Mouse (Mus musculus) gastrocnemius, postnatal 10 days (tissue): Measurements from ENCODE around the gene Pde10a. TPM values are rescaled to one million over a fixed set of nuclear protein-coding genes. Genes with fewer than 3 reads are reported as not detected.
"Not testable (repeated sequence)": the region's sequence is repeated elsewhere in the genome, so short reads cannot be mapped to it uniquely, and the experiment has no call there.

Source experiments
- DNase-seq: peaks from one replicate; pipeline ENCODE4 v3.0.0; 2021; ENCODE audit warnings: mixed read lengths
- total RNA-seq, 2 experiments: library from RNA; stranded (reverse); gene quantifications; 2 replicates each; pipeline ENCODE4 v1.2.3; 2021

The Pde10a gene
- total RNA-seq, 2 experiments from 2014 or later: 5.7 to 7.4 TPM

- no peak for DNase-seq
Measured at GRCm38 (mm10) chr17:8647372-8647871, 122.2 kb downstream of the Pde10a start.

- no peak for DNase-seq
Measured at GRCm38 (mm10) chr17:8648310-8648709, 123.1 kb downstream of the Pde10a start.

- DNase-seq: peak; percentile 25
Measured at GRCm38 (mm10) chr17:8652681-8653262, 127.6 kb downstream of the Pde10a start.

DNA sequence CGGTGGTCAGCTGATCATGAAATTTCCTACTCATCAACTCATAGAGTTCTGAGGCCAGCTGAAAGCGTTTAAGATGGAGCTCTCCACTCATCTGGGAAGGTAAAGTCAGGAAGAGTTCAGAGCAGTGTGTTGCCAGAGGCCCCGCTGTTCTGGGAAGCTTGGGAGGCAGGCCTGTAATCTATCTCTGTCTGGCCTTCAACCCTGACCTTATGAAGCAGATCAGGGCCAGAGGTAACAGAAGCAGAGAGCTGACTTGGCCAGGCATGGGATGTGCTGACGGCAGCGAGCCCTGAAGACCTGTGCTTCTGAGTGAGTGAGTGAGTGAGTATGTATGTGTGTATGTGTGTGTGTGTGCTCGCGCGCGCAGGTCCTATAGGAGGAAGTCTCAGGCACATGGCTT is 132.5 kb downstream of the Pde10a start:
- DNase-seq: no peak

GRCm38 (mm10) chr17:8658751-8659454 is 133.7 kb downstream of the Pde10a start:
- no peak for DNase-seq

GRCm38 (mm10) chr17:8666912-8667311 is 141.7 kb downstream of the Pde10a start:
- no peak for DNase-seq

- DNase-seq: no peak
Measured at GRCm38 (mm10) chr17:8674651-8675050, 149.5 kb downstream of the Pde10a start.

- DNase-seq: no peak
Measured at GRCm38 (mm10) chr17:8686356-8686755, 161.2 kb downstream of the Pde10a start.

DNA sequence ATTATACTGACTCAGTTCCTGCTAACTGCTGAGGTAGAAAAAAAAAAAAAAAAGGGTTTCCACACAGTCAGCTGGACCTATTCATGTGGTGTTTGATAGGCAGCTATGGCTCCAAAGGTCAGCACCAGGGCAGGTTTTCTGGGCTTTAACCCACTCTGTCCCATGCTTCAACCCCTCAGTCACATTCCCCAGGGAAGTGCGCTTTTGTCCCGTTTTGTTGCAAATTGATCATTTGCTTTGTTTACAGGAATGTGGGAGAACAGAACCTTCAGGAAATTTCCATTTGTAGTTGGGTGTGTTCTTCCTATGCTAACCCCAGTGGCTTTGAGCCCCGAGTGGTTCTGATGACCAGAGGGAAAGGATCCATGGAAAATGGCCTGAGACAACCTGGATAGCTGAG is 162.9 kb downstream of the Pde10a start:
- DNase-seq: no peak

DNA sequence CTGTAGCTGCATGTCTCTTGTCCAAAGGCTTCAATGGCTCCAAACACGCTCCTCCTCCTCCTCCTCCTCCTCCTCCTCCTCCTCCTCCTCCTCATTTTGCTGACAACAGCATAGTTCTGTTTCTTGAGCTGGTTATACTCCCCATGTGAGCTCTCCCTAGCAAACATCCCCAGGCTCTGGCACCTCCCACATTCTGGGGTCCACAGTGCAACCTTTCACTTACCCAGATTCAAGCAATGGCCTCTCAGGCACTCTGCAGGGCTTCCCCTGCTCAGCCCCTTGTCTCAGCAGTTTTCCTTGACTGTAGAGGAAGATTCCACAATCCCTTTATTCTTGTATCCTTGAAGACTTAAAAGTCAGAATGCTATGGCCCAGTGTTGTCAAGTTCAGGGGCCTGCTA is 173.1 kb downstream of the Pde10a start:
- DNase-seq: no peak

GRCm38 (mm10) chr17:8698793-8699192 is 173.6 kb downstream of the Pde10a start:
- DNase-seq: no peak

DNA sequence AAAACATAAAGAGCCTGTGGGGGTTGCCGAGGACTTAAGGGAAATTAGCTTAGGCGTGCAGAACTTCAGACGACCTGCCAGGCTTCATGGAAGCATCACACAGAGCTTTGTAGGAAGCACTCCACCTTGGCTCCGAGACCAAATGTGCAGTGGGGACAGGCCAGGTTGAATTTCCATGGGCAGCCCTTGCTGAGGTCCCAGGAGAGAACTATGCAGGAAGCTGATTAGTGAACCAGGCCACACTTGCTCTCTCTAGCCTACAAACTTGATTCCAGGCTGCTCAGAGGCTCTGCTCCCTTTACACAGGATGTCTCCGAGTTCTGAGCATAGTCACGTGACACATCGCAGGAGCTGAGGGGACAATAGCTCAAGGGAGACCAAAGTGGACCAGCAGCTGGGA is 175.9 kb downstream of the Pde10a start:
- DNase-seq: no peak

- no peak for DNase-seq
Measured at GRCm38 (mm10) chr17:8702503-8702902, 177.3 kb downstream of the Pde10a start.

DNA sequence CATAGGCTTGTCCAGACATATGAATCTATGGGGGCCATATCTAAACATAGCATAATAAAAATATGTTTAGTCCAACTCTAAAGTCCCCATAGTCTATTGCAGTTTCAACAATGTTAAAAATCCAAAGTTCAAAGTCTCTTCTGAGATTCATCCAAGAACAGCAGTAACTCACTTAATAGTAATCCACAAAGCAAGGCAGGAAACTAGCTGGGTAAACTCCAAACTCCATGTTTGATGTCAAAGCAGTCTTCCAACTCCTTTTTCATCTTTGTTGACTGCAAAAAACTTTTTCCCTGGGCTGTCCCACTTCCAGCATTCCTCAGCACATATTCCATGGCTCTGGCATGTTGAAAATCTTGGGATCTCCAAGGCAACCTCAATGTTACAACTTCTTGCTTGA is 182.8 kb downstream of the Pde10a start:
- no peak for DNase-seq

GRCm38 (mm10) chr17:8712734-8713133 is 187.6 kb downstream of the Pde10a start:
- DNase-seq: not testable (repeated sequence)

- no peak for DNase-seq
Measured at GRCm38 (mm10) chr17:8720961-8721360, 195.8 kb downstream of the Pde10a start.

DNA sequence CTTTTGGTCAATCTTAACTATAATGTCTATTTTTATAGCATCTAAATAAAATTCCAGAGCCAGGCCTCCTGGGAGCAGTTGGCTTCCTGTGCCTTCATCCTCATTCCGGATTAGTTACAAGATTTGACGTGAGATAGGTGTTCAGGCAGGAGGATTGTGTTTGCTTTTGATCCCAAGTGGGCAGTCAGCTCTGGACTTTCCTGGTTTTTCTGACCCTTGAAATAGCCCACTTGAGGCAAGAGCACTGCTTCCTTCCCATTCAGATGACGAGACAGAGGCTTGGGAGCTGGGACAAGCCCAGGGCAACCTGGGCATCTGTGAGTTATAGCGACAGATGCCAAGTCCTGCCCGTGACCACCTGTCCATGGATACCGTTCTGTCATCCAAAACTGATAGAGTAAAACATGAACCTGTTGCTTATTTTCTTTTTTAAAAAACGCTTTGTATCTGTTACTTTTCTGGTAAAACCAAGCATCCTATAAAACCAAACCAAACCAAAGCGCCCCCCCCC is 199.3 kb downstream of the Pde10a start:
- DNase-seq: no peak

GRCm38 (mm10) chr17:8728646-8729045 is 203.5 kb downstream of the Pde10a start:
- DNase-seq: no peak

GRCm38 (mm10) chr17:8729808-8730207 is 204.6 kb downstream of the Pde10a start:
- no peak for DNase-seq

DNA sequence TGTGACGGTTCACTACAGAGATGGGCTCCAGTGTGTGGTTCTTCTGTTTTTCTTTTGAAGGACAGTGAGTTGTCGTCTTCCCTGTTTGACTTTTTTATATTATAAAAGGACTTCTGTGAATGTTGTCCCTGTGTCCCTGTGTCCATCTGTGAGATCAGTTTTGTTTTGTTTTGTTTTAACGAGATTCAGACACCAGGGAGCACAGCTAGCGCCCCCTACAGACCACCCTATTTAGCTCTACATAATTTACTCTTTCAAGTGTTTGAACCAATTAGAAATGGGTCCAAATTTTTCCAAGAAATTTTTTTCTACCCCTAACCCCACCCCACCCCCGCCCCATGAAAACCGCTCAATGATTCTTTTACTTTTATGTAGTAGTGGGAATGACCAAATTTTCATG is 205.9 kb downstream of the Pde10a start:
- no peak for DNase-seq

- DNase-seq: no peak
Measured at GRCm38 (mm10) chr17:8736259-8736658, 211.1 kb downstream of the Pde10a start.

DNA sequence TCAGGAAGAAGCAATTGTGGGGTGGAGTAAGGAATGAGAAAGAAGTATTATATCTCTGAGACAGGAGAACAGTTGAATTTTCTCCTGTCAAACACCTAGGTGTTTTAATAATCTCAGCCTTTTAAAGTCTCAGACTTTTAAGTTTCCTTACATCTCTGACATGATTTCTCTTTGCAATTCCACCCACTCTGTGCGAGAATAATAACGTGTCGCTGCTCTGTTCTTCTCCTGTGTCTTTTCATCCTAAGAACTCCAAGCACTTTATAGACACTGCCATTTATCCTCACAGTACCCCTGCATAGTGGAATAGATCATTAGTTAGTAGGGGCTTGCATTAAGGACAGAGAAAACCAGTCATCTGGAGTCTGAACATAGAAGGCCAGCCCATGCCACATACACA is 217.6 kb downstream of the Pde10a start:
- no peak for DNase-seq

- no peak for DNase-seq
Measured at GRCm38 (mm10) chr17:8745334-8745733, 220.2 kb downstream of the Pde10a start.

- DNase-seq: no peak
Measured at GRCm38 (mm10) chr17:8749426-8749825, 224.3 kb downstream of the Pde10a start.
